Mouse (Mus musculus) inflammation-experienced regulatory T-cells, adult 16 weeks (primary cell): ENCODE measurements around the gene Krt25. TPM values are rescaled to one million over a fixed set of nuclear protein-coding genes. Genes with fewer than 3 reads are reported as not detected.

Experiments used
- polyA plus RNA-seq: library from polyadenylated mRNA; unstranded; fragments of 100-300 nt; shearing (Covaris generic); gene quantifications from one replicate; pipeline ENCODE4 v1.2.1, GENCODE M21; 2017

The Krt25 gene
- not detected for polyA plus RNA-seq

DNA sequence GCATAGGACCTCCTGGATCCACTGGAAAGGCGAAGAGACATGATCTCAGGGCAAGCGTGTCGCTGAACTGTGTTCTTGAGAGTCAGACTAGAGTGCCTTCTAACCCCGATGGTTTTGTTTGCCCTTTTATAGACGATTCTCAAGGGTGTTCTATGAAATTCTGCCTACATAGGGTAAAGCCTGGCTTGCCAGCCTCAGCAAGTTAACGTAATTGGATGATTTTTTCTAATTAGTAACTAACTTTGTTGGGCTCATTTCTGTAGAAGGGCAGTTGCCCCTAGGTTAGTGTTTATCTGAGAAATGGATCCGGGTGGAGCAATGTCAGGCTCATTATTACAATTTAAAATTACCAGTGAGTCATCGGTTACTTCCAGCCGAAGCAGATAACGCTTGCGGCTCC lies at the start of gene Krt25:
TSS of gene Krt25 (minus strand) at position 101 of the 400 bp plus-strand sequence.

DNA sequence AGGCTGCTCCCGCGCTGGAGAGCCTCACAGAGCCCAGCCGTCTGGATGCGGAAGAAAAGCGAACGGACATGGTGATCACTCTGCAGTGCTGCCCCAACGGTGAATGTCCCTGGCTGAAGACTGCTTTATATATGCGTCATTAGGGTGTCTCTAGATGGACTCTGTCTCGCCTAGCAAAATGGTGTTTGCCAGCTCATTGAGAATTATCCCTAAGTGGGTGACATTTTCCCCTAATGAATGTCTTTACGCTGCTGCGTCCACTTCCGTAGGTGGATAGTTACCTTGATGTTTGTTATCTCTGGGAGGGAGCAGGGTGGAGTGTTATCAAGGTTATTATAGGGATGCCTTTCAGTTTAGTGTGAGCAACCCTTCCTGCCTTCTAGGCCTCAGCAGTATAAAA lies 28.3 kb upstream of the Krt25 start, which contains the start of gene Krt27:
TSS of gene Krt27 (minus strand) at position 101 of the 400 bp plus-strand sequence.

DNA sequence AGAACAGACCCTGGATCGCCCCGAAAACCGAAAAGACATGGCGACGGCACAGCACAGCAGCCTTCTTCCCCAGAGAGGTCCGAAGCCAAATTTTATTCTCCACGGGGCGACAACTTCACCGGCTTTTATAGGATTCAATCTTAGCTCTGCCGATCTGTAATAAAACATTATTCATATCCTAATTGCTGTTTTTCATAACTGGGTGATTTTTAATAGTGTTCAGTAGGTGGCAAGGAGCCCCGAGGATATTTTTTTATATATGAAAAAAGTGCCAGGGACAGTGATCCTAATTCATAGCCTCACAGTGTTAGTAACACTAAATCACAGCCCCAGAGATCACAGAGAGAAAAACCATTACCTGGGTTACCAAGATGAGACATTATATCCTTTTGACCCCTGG lies 15.1 kb upstream of the Krt25 start, which contains the start of gene Krt26:
TSS of gene Krt26 (minus strand) at position 101 of the 400 bp plus-strand sequence.

DNA sequence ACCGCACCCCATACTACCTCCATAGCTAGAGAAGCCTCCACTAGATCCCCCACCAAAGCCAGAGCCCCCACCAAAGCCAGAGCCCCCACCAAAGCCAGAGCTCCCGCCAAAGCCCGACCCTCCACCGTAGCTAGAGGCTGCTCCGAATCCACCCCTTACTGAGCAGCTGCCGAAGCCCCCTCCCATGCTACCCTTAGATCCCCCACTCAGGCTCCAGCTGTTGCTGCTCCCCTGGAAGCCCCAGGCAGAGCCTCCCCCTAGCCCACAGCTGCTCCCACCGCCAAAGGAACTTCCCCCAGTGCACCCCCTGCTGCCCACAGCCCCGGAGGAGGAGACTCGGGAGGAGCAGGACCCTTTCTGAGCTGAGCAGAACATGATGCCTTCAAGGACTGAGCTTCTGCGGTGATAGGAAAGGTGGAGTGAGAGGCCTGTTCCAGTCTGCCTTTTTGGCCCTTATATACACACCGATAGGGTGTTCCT lies 37.9 kb downstream of the Krt25 start, which contains the start of gene Krt24:
TSS of gene Krt24 (minus strand) at position 430 of the 480 bp plus-strand sequence.

Other genes with a start within 250 kb of the Krt25 start
- not detected for gene Tns4, start 233.6 kb downstream of the Krt25 start, polyA plus RNA-seq
- gene Ccr7, start 167.9 kb downstream of the Krt25 start, polyA plus RNA-seq = 398 TPM
- 225 TPM for gene Smarce1, start 91.9 kb downstream of the Krt25 start, polyA plus RNA-seq
- 2.2 TPM for gene Krt222, start 78.9 kb downstream of the Krt25 start, polyA plus RNA-seq
- not detected for gene Krt24, start 37.7 kb downstream of the Krt25 start, polyA plus RNA-seq
- gene Krt26, start 15.0 kb upstream of the Krt25 start, polyA plus RNA-seq = not detected
- not detected for gene Krt27, start 28.2 kb upstream of the Krt25 start, polyA plus RNA-seq
- gene Krt28, start 52.0 kb upstream of the Krt25 start, polyA plus RNA-seq = not detected
- 21.7 TPM for gene Krt10, start 66.4 kb upstream of the Krt25 start, polyA plus RNA-seq
- gene Krt12, start 99.3 kb upstream of the Krt25 start, polyA plus RNA-seq = not detected
- gene Krt20, start 115.2 kb upstream of the Krt25 start, polyA plus RNA-seq = not detected
- gene Krt23, start 170.2 kb upstream of the Krt25 start, polyA plus RNA-seq = not detected
- gene Krt39, start 198.4 kb upstream of the Krt25 start, polyA plus RNA-seq = not detected
- gene Krt40, start 220.2 kb upstream of the Krt25 start, polyA plus RNA-seq = not detected
- not detected for gene Krtap3-3, start 227.9 kb upstream of the Krt25 start, polyA plus RNA-seq
- gene Krtap3-2, start 233.9 kb upstream of the Krt25 start, polyA plus RNA-seq = not detected
- gene Gm11939, start 236.5 kb upstream of the Krt25 start, polyA plus RNA-seq = not detected
- gene Krtap3-1, start 243.7 kb upstream of the Krt25 start, polyA plus RNA-seq = not detected